Mouse (Mus musculus): ENCODE results near the gene Lhfpl2. TPM values are rescaled to one million over a fixed set of nuclear protein-coding genes. Genes with fewer than 3 reads are reported as not detected.

The Lhfpl2 gene
- total RNA-seq, 4 experiments from 2014 or later = 1.0 to 4.9 (median 2.2) TPM

DNA sequence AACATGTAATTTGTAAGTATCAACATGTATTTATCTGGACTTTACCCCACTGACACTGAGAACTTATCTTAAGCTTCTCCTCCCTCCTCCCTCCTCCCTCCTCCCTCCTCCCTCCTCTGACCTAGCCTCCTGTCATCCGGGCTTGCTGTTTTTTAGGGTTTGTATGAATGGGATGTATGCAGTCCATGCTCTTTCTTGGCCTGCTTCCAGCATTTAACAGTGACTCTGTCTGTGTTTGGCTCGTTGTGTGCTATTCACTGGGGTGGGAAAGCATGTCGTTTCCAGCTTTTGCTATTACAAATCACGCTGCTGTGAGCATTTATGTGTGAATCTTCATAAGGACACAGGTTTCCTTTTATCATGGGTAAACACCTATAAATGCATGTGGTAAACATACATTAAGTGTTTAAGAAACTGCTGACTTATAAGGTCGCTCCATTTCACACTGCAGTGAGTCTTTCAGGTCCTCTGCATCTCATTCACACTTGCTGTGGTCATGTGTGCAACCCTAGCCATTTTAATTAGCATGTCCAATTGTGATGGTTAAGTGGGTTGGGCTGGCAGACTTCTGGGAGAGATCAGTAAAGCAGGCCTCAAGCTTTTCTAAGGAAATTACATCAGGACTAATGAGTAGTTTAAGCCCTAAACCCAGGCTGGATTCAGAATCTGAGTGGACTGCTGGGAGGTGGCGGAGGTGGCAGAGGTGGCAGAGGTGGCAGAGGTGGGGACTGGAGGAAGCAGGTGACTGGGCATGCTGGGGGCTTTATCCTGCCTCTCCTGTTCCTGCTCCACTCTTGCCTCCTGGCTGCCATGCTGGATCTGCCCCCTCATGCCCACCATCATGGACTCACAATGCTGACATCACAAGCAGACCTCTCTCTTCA lies 153.9 kb downstream of the Lhfpl2 start:
- DNase-seq (ENCODE audit: low spot score in 2 of 2) = no peak

DNA sequence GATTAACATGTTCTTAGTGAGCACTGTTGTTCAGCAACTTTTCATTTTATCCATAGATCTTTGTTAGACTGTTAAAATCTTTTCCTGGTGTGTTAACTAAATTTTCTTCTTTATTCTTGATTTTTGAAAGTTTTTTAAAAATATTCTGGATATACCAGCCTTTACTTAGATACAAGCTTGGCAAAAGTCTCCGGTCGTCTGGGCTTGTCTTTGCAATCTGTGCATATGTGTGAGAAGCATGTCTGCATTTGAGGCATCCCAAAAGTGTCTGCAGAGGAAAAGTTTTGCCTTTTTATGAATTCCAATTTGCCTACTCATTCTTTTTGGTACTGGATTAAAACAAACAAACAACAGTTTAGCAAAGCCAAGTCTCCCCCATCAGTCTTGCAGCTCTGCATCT lies 154.6 kb downstream of the Lhfpl2 start:
- DNase-seq (ENCODE audit: low spot score in 2 of 2) = no peak

DNA sequence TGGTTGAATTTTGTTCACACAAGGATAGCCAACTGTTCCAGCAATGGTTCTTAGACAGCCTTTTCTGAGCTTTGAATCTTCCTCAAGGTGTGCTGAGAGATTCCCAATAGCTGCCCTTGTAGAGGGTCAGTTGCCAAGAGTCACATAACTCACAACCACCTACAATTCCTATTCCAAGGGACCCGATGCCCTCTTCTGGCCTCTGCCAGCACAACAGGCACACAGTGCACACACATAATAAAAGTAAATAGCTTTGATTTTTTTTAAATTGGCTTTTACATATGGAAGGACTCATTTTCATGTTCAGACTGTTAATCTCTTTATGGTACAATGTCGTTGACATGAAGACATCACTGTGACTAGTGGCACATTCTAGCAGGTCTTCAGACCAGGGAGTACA lies 155.1 kb downstream of the Lhfpl2 start:
- DNase-seq (ENCODE audit: low spot score in 2 of 2) = no peak

DNA sequence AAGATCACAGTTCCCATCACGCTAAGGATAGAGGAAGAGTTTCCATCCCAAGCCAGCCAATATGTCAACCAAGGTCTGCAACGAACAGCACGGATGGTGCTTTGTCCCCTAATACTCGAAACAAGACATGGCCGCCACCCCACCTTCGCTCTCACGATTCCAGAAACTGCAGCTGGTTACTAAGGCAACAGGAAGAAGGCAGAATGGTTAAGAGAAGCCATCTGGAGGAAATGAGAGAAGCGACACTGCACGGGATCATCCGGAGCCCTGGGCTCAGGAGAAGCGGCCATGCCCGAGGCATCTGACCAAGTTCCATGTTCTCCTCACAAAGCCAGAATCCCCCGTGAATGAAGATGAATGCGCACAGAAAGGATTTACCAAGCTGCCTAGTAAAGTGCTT lies 166.0 kb downstream of the Lhfpl2 start:
- DNase-seq (ENCODE audit: low spot score in 2 of 2) = no peak

DNA sequence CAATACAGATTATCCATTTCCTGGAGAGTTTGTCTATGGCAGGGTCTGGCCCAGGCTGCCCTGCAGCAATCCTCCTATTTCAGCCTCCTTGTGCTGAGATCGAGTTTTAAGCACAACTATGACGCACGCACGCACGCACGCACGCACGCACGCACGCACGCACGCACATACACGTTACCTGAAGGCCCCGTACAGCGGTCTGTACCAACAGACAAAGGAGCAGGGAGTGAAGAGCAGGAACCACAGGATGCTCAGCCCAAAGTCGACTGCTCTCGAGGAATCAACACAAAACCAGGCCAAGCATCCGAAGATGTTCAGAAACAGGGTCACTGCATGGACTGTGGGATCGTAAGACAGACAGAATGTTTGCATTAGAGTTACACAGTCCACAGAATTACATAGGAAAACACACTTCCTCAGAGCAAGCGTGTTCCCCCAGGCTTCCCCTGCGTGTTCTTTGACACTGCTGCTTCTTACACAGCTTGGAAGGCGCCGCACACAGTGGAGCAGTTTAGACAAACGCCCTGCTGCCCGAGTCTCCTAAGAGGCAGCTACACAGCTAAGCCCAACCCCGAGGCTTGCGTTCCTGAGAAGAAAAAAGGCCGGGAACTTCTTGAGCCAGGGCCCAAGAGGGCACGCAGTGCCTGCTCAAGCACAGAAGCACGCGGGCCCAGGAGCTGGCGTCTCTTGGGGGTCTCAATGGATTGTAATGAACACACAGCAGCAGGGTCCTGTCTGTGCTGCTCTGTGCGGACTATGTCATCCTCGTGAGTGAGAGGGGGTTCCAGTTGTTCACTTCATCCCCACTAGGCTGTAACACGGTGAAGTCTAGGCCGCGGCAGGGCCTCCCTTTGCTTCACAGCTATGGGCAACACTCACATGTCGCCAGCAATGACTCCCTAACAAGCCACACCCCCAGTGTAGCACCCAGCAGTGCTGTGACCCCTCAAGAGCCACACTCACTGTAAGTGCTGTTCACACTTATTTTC lies 167.4 kb downstream of the Lhfpl2 start:
- no peak for DNase-seq (ENCODE audit: low spot score in 2 of 2)

DNA sequence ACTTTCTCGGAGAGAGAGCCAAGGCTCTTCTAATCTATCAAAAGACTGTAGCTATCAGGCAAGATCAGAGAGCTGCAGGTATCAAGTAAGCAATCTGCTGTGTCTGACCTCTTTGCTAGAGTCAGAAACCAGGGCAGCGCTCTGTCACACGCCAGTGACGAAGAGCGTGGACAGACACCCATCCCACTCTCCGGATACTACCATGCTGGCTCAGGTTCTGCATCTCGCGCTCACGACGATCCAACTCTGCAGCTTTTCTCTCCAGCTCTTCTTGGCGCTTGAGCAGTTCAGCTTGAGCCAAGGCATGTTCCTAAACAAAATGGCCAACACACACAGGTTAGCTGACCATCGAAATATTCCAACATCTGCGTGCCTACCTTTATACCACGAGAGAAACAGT lies 174.3 kb downstream of the Lhfpl2 start:
- no peak for DNase-seq (ENCODE audit: low spot score in 2 of 2)

DNA sequence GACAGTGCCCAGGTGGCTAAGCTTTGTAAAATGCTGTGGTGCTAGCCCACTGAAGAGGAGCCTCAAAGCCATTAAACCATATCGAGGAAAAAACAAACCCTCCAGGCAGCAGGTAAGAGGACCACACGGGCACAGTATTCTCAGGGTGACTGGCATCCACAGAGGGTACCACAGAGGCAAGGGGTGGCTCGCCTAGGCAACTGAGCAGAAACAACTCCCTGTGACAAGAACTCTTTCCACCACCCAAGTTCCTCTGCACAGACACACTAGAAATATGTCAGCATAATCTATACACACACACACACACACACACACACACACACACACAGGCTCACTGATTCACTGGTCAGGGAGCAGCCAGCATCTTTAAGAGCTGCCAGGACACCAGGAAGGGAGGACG lies 181.9 kb downstream of the Lhfpl2 start:
- DNase-seq (ENCODE audit: low spot score in 2 of 2) = no peak

DNA sequence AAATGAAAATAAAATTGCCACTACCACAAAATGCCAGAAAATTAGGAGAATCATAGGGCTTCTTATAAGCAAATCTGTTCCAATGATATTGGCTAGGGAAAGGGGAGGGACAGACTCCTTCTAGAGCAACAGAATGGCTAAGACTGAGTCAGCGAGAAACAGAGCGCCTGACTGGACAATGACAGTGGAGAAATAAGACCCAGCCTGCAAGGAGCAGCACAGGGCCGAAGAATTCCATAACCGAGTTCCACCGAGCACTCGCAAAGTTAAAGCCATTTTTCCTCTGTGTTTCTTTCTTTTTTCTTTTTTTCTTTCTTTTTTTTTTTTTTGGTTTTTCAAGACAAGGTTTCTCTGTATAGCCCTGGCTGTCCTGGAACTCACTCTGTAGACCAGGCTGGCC lies 182.5 kb downstream of the Lhfpl2 start:
- no peak for DNase-seq (ENCODE audit: low spot score in 2 of 2)

DNA sequence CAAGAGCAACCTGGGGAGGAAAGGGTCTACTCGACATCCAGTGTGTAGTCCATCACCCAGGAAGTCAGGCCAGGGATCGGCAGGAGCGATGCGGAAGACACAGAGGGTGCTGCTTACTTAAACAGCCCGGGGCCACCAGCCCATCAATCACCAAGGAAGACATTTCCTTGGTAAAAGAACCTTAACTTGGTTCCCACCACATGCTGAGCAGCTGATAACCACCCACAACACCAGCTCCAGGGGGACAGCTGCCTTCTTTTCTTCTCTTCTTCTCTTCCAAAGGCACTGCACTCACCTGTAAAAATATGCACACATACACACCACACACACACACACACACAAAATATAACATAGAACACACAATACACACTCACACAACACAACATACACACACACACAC lies 183.3 kb downstream of the Lhfpl2 start:
- DNase-seq (ENCODE audit: low spot score in 2 of 2) = no peak

DNA sequence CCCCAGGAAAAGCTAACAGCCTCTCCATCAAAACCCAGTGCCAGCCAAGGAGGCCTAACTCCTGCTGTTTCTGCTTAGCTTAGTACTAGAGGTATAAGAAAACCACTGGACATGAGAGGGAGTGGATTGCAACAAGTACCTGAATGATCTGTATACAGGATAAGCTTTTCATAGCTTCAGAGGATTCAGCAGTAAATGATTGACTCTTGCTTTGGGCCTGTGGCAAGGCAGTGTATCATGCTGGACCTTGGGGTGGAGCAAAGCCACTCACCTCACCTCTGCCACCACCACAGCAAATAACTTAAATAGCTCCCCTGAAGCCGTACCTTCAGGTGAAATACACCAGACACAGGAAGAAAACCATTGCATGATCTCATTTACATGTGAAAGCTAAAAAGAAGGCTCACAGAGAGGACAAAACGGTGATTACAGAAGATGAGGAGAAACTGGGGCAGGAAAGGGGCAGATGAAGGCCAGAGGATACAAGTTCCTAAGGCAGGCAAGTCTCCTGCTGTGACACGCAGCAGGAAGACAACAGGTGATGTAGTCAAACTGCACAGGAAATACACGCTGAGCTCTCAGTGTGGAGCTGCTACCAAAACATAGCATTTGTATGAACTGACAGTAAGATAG lies 184.4 kb downstream of the Lhfpl2 start:
- DNase-seq (ENCODE audit: low spot score in 2 of 2) = no peak

DNA sequence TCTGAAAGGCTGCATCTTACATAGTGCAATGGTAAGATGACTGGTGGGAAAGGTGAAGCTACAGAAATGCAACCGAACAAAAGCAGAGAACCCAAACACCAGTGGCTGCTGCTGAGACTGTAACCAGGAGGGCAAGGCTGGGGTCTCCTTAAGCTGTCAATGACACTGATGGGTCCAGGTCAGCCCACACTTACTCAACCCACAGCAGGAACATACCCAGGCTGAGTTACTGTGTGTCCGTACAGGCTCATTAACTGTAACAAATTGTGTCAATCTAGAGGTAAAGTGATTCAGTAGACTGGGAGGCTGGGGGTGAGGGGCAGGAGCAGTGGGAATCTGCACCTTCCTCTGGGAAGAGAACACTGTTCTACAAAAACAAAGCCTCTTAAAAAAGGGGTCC lies 185.3 kb downstream of the Lhfpl2 start:
- no peak for DNase-seq (ENCODE audit: low spot score in 2 of 2)

Other genes with a start within 250 kb of the Lhfpl2 start
- 10 to 100 TPM; 18.0 to 21.6 (median 18.9) TPM for gene Scamp1, start 228.1 kb downstream of the Lhfpl2 start, total RNA-seq (2022)